Mouse (Mus musculus) erythroblast, embryonic 14.5 days (primary cell): ENCODE data around the gene Tmem9b. TPM values are rescaled to one million over a fixed set of nuclear protein-coding genes. Genes with fewer than 3 reads are reported as not detected.
A peak's percentile ranks its signal among the peaks of the same experiment; 100 is the strongest.

Experiments
- H3K27me3 ChIP-seq: 2 replicates; pipeline ENCODE4 v1.6.1; 2012; ENCODE audit warnings: inconsistent platforms; ENCODE audit not compliant: control insufficient read depth
- H3K36me3 ChIP-seq: 2 replicates; pipeline ENCODE4 v1.6.1; 2012; ENCODE audit warnings: mild to moderate bottlenecking, inconsistent platforms; ENCODE audit not compliant: control insufficient read depth
- H3K4me1 ChIP-seq: 2 replicates; pipeline ENCODE4 v1.6.1; 2012; ENCODE audit warnings: inconsistent platforms; ENCODE audit not compliant: control insufficient read depth
- H3K4me3 ChIP-seq: replicated peaks from 2 replicates; pipeline ENCODE3; 2012; ENCODE audit warnings: moderate library complexity, mild to moderate bottlenecking, inconsistent platforms
- H3K9me3 ChIP-seq: 2 replicates; pipeline ENCODE4 v1.6.1; 2012; ENCODE audit warnings: low read length, inconsistent platforms, mixed read lengths; ENCODE audit not compliant: control insufficient read depth
- GATA1 ChIP-seq: IDR thresholded peaks from 2 replicates; pipeline ENCODE4 v1.6.1; 2012; ENCODE audit warnings: low read length, inconsistent platforms, mixed read lengths
- TAL1 ChIP-seq: IDR thresholded peaks from 3 replicates; pipeline ENCODE4 v1.6.1; 2012; ENCODE audit warnings: low read length, inconsistent platforms, mixed read lengths
- polyA plus RNA-seq: library from polyadenylated mRNA; stranded (reverse); fragments of >175 nt; gene quantifications from 2 replicates; pipeline ENCODE4 v1.2.3, GENCODE M21; 2012

The Tmem9b gene
- polyA plus RNA-seq: 0.19 and 0.51 TPM in 2 replicates

DNA sequence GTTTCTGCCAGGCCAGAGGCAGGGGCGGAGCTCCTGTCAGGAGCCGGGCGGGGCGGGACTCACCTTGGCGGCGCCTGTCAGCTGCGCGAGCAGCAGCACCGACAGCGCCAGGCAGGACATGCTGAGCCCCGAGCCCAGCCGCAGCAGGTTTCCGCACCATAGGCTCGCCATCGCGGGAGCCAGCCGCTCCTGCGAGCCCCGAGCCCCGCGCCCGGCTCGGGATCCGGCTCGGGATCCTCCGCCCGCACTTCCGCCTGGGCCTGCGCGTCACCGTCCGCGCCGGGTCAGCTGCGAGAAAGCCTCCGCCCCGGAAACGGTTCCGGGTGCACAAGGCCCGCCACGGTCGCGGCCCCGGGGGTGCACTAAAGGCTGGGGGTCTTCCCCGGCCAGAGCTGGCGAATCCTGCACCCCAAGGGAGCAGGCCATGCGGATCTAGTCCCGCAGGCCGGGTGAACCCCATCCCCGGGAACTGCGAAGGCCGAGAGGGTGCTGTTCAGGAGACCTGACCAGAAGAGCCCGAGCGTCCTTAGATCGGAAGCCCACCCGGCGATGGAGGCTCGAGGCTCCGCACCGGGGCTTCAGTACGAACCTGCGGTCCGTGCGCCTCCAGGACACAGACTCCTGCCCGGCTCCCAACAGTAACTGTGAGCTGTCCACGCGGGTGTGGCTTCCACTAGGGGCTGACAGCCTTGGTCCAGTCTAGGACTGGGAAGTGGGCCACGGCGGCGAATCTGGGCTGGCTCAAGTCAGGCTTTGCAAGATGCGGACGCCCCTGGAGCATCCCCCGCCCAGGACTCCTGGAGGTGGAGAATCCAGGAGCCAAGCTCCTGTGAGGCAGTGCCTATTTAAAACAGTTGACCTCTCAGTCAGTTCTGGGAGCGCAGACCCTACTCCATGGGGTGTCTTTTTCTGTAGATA lies at the start of gene Tmem9b:
Tmem9b (minus strand) TSS at position 868 of the 918 bp plus-strand sequence.
- Histone ChIP-seq H3K4me3 (peak within 1 kb of the TSS; percentile 79), H3K36me3 (peaks cover 22% of the 10 kb centered on the region), H3K9me3 (no peaks in the 10 kb centered on the region), H3K4me1 (peaks cover 57% of the 10 kb centered on the region), H3K27me3 (no peaks in the 10 kb centered on the region)
- no peak for TF ChIP-seq GATA1
- TF ChIP-seq TAL1: no peak

DNA sequence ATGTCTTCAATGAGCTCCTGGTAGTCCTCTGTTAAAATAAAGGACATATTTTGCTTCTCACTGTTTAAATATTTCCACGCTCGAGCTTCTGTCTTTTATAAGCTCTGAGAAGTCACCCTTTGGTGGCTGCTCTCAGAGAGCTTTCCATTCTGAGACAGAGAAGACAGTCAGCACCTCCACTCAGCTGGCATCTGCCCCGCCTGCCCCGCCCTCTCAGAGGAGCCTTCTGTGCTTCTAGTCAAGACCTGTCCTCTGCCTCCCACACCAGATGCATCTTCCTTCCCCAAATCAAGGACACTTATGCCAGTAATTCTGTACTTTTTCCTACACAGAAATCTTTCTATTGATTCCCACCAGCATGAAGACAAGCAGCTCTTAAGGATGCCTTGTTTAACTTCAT lies 48.0 kb upstream of the Tmem9b start:
- Histone ChIP-seq H3K9me3 (no peaks in the 10 kb centered on the region), H3K4me1 (no peaks in the 10 kb centered on the region), H3K36me3 (no peaks in the 10 kb centered on the region), H3K4me3 (no peak overlapping the region), H3K27me3 (peaks cover 8% of the 10 kb centered on the region)
- TF ChIP-seq GATA1: no peak
- no peak for TF ChIP-seq TAL1

- Histone ChIP-seq H3K9me3 (no peaks in the 10 kb centered on the region), H3K36me3 (no peaks in the 10 kb centered on the region), H3K27me3 (peaks cover 8% of the 10 kb centered on the region), H3K4me3 (no peak overlapping the region), H3K4me1 (peaks cover 2% of the 10 kb centered on the region; the same call in 1 of the 2 replicates)
- TF ChIP-seq GATA1 (no peak), TAL1 (no peak)
Measured at GRCm38 (mm10) chr7:109799168-109799567, 46.5 kb upstream of the Tmem9b start.

DNA sequence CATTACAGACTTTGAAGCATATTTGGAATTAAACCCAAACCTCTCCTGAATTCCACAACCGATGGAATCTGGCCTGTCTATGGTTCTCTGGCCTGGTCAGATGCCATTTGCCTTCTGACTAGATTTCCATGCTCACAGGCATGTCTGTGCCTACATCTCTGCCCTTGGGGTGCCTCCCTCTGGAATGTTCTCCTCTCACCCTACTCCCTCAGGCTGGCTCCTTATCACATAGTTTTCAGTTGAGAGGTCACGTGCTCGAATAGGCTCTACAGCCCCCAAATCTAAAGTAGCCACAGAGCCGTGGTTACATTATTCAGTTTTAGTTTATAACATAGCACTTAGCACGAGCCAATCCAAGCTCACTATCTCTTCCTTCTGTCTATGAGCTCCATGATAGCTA lies 42.9 kb upstream of the Tmem9b start:
- Histone ChIP-seq H3K4me3 (no peak overlapping the region), H3K4me1 (peaks cover 5% of the 10 kb centered on the region), H3K36me3 (no peaks in the 10 kb centered on the region), H3K27me3 (peaks cover 6% of the 10 kb centered on the region), H3K9me3 (no peaks in the 10 kb centered on the region)
- no peak for TF ChIP-seq GATA1
- TF ChIP-seq TAL1: no peak

DNA sequence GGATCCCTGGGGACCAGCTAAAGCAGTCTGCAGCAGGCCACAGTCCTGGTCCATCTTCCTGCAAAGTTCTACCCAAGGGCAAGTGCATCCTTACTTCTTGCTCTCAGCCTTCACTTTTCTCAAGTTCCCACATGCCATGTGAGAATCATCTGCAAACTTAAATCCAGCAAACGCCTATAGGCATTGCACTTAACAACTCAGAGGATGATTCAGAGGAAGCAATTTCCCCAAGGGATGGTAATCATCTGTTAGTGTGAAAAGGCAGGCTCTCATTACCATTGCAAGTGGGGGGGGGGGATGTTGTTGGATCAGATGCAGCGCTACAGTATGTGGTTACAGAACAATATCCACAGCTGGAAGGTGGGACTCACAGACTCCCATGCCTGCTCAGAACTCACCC lies 41.9 kb upstream of the Tmem9b start:
- H3K36me3 ChIP-seq: no peaks in the 10 kb centered on the region
- H3K4me1 ChIP-seq: peaks cover 5% of the 10 kb centered on the region
- H3K27me3 ChIP-seq: peaks cover 5% of the 10 kb centered on the region
- no peak overlapping the region for H3K4me3 ChIP-seq
- H3K9me3 ChIP-seq: no peaks in the 10 kb centered on the region
- TF ChIP-seq GATA1 (no peak), TAL1 (no peak)

GRCm38 (mm10) chr7:109792759-109793158 lies 40.1 kb upstream of the Tmem9b start:
- no peaks in the 10 kb centered on the region for H3K36me3 ChIP-seq
- H3K27me3 ChIP-seq: peaks cover 9% of the 10 kb centered on the region
- H3K4me1 ChIP-seq: peaks cover 5% of the 10 kb centered on the region
- no peaks in the 10 kb centered on the region for H3K9me3 ChIP-seq
- TF ChIP-seq GATA1: no peak
- TF ChIP-seq TAL1: no peak
- H3K4me3 ChIP-seq: no peak overlapping the region

DNA sequence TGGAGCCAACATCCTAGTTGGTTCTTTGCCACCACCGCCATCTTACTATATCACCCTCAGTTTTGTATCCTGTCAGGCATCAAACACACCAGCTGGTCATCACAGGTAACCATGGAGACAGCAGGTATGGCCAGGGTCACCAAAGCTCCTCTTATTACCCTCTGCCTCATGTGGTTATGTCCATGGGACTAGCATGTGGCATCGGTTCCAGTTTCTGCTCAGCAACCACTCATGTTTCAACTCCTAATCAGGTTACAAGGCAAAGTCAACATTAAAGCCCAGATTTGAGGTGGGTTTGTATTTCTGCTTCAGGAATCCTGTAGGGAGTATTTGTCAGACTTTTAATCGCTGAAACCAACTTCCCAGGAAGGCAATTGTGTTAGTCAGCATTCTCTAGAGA lies 38.1 kb upstream of the Tmem9b start:
- Histone ChIP-seq H3K4me1 (peaks cover 5% of the 10 kb centered on the region), H3K36me3 (no peaks in the 10 kb centered on the region), H3K27me3 (peaks cover 11% of the 10 kb centered on the region), H3K9me3 (no peaks in the 10 kb centered on the region), H3K4me3 (no peak overlapping the region)
- no peak for TF ChIP-seq GATA1
- no peak for TF ChIP-seq TAL1

GRCm38 (mm10) chr7:109787860-109788259 lies 35.2 kb upstream of the Tmem9b start:
- TF ChIP-seq GATA1: no peak
- TF ChIP-seq TAL1: no peak
- Histone ChIP-seq H3K4me3 (no peak overlapping the region), H3K36me3 (no peaks in the 10 kb centered on the region)

DNA sequence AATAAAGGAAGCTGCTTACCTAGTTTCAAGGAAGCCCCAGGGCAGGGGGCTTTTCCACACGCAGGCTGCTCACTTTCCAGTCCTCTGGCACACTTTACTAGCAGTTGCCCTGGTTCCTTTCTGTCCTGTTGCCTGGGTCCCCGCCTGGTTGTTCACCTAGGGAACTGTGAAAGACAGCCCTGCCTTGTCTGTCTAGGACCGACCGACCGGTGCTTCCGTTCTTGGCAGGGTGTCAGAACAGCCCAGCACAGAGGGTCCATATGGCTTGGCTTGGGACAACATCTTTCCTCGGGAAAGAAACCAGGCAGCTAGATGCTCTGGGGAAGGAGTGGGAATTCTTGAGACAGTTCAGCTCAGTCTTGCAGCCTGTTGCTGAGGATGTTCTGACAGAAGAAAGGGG lies 30.6 kb upstream of the Tmem9b start:
- no peaks in the 10 kb centered on the region for H3K36me3 ChIP-seq
- TF ChIP-seq TAL1 (no peak), GATA1 (no peak)
- no peak overlapping the region for H3K4me3 ChIP-seq
- peaks cover 65% of the 10 kb centered on the region for H3K27me3 ChIP-seq
- peaks cover 20% of the 10 kb centered on the region for H3K4me1 ChIP-seq
- H3K9me3 ChIP-seq: peaks cover 4% of the 10 kb centered on the region

More at GRCm38 (mm10) chr7:109787860-109788259, 35.2 kb upstream of the Tmem9b start:
- Histone ChIP-seq H3K27me3 (peaks cover 28% of the 10 kb centered on the region), H3K4me1 (peaks cover 3% of the 10 kb centered on the region), H3K9me3 (no peaks in the 10 kb centered on the region; the same call in 1 of the 2 replicates)
